Mouse (Mus musculus) liver, embryonic 15.5 days (tissue): Measurements from ENCODE around the gene Lor. TPM values are rescaled to one million over a fixed set of nuclear protein-coding genes. Genes with fewer than 3 reads are reported as not detected.

ENCODE experiments used
- ATAC-seq: fragments of 200-750 bp; cut with Nextera tagmentation; 2 replicates; pipeline ENCODE4 v1.8.0; 2017; ENCODE audit warnings: moderate number of reproducible peaks, mild to moderate bottlenecking, moderate library complexity; ENCODE audit not compliant: insufficient read depth
- H3K27ac ChIP-seq: fragments of 300-500 bp; sonication (generic); replicated peaks from 2 replicates; pipeline ENCODE4 v1.5.1; 2015; ENCODE audit warnings: mild to moderate bottlenecking, inconsistent platforms
- H3K27me3 ChIP-seq: fragments of 300-500 bp; sonication (generic); 2 replicates; pipeline ENCODE4 v1.6.1; 2015; ENCODE audit warnings: mild to moderate bottlenecking, inconsistent platforms
- H3K36me3 ChIP-seq: fragments of 300-500 bp; sonication (generic); replicated peaks from 2 replicates; pipeline ENCODE4 v1.6.1; 2015; ENCODE audit warnings: moderate library complexity, mild to moderate bottlenecking, inconsistent platforms
- H3K4me1 ChIP-seq: fragments of 300-500 bp; sonication (generic); replicated peaks from 2 replicates; pipeline ENCODE4 v1.6.1; 2015; ENCODE audit warnings: inconsistent platforms
- H3K4me2 ChIP-seq: fragments of 300-500 bp; sonication (generic); 2 replicates; pipeline ENCODE4 v1.6.1; 2015; ENCODE audit warnings: moderate library complexity, mild to moderate bottlenecking, inconsistent platforms
- H3K4me3 ChIP-seq: fragments of 300-500 bp; sonication (generic); replicated peaks from 2 replicates; pipeline ENCODE4 v1.5.1; 2015; ENCODE audit warnings: mild to moderate bottlenecking, inconsistent platforms
- H3K9ac ChIP-seq: fragments of 300-500 bp; sonication (generic); 2 replicates; pipeline ENCODE4 v1.6.1; 2015; ENCODE audit warnings: moderate library complexity, mild to moderate bottlenecking, inconsistent platforms
- H3K9me3 ChIP-seq: fragments of 300-500 bp; sonication (generic); replicated peaks from 2 replicates; pipeline ENCODE4 v1.6.1; 2016; ENCODE audit warnings: inconsistent platforms
- WGBS: fragments of 180-500 bp; shearing (Covaris S2); methylation state at CpG from one replicate; pipeline ENCODE4 v1.1.7; 2015; ENCODE audit warnings: mixed read lengths; ENCODE audit not compliant: insufficient replicate concordance; 5-methylcytosine and 5-hydroxymethylcytosine counted together
- polyA plus RNA-seq: library from polyadenylated mRNA; unstranded; fragments of >200 nt; fragmentation: Nextera tagmentation; extraction: Ambion mirVana; gene quantifications from 2 replicates; pipeline ENCODE4 v1.2.1, GENCODE M21; 2015

Gene Lor
- 0.39 TPM in 1 of 2 replicates, not detected in the other for polyA plus RNA-seq

DNA sequence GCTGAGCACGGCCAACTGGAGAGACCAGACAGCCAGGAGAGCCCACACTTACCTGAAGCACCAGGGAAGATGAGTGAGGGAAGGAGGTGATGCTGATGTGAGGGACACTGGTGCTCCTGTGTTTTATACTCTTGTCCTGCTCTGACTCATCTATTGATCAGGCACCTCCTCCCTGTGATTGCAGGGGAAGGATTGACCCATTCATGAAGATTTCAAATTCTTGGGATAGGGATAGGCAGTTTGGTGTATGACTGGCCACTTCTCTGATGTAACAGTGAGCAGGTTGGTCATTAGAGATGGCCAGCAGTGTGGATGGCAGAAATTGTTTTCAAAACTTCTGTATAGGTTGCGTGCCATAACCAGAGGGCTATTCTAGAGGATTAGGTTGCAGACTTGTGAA lies at the start of gene Lor:
Gene Lor (minus strand): TSS at position 101 of the 400 bp plus-strand sequence.
- H3K36me3 ChIP-seq: no peaks in the 10 kb centered on the region
- H3K9ac ChIP-seq: no peak within 1 kb of the TSS
- peaks cover 65% of the 10 kb centered on the region for H3K27me3 ChIP-seq
- H3K9me3 ChIP-seq: no peaks in the 10 kb centered on the region
- H3K4me3 ChIP-seq: no peak within 1 kb of the TSS
- no peaks in the 10 kb centered on the region for H3K4me1 ChIP-seq
- H3K4me2 ChIP-seq: no peak within 1 kb of the TSS
- 61% methylated on average over 2 of the region's 2 CpGs for WGBS
- H3K27ac ChIP-seq: no peak within 1 kb of the TSS
- ATAC-seq: no peak

DNA sequence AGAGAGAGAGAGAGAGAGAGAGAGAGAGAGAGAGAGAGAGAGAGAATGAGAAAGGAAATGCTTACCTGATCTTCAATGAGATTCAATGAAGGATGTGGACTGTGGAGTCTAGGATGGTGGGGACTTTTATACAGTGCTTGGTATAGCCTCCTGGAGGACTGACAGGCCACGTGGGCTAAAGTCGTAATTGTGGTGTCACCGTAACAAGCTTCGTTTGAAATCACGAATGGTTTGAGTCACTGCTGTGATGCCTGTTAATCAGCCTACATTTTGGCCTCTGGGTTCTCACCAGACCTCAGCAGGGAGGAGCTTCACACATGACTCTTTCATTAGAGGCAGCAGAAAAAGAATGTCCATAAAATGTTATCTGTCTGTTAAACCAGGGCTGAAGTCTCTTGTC lies 40.9 kb upstream of the Lor start, which contains the start of gene Prr9:
Gene Prr9 (minus strand): TSS at position 101 of the 400 bp plus-strand sequence.
- Histone ChIP-seq H3K27ac (no peak within 1 kb of the TSS), H3K27me3 (no peaks in the 10 kb centered on the region), H3K9me3 (no peaks in the 10 kb centered on the region), H3K36me3 (no peaks in the 10 kb centered on the region), H3K4me2 (no peak within 1 kb of the TSS), H3K9ac (no peak within 1 kb of the TSS), H3K4me1 (no peaks in the 10 kb centered on the region), H3K4me3 (no peak within 1 kb of the TSS)
- ATAC-seq: no peak
- 65% methylated on average over 5 of the region's 5 CpGs for WGBS

DNA sequence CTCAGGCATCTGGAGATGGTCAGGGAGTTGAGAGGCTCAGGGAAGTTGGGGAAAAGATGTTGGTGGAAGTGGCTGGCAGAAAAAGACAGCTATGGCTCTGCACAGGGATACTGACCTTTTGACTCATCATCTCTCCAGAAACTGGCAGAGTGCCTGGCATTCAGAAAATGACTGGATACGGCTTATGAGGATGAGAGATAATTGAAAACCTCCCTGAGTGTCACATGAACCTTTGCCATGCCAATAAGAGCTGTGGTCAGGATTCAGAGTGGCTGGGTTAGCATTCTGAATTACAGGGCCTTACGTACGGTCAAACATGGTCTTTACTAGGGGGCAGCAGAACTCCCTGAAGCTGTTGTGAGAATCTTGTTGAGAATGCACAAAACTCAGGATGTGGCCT lies 38.0 kb upstream of the Lor start:
- WGBS: 71% methylated on average over 3 of the region's 3 CpGs
- Histone ChIP-seq H3K4me3 (no peak overlapping the region), H3K27ac (no peak overlapping the region)

DNA sequence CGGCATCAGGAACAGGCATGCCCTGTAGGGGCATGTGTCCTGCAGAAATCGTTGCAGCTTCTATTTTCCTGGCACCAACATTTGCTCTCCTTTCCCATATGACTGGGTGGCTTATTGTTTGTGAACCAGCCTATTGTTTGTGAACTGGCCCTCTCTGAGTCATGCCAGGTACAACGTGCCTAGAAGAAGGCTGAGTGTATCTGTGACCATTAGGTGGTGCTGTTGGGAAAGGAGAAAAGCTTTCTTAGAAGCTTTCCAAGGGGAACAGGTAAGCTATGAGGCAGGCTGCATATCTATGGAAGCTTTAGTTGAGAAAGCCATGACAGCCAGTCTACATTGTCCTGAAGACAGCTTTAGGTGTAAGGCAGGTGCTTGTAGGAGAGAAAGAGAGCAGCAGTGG lies 35.0 kb upstream of the Lor start:
- no peak for ATAC-seq
- no peak overlapping the region for H3K4me2 ChIP-seq
- no peaks in the 10 kb centered on the region for H3K9me3 ChIP-seq
- no peak overlapping the region for H3K9ac ChIP-seq
- no peak overlapping the region for H3K4me3 ChIP-seq
- no peaks in the 10 kb centered on the region for H3K27me3 ChIP-seq
- 20% methylated on average over 3 of the region's 3 CpGs for WGBS
- H3K36me3 ChIP-seq: no peaks in the 10 kb centered on the region
- H3K27ac ChIP-seq: no peak overlapping the region
- no peaks in the 10 kb centered on the region for H3K4me1 ChIP-seq

More for the DNA sequence above, 38.0 kb upstream of the Lor start:
- Histone ChIP-seq H3K4me1 (no peaks in the 10 kb centered on the region), H3K27me3 (no peaks in the 10 kb centered on the region), H3K36me3 (no peaks in the 10 kb centered on the region), H3K9me3 (no peaks in the 10 kb centered on the region), H3K9ac (no peak overlapping the region), H3K4me2 (no peak overlapping the region)
- no peak for ATAC-seq

DNA sequence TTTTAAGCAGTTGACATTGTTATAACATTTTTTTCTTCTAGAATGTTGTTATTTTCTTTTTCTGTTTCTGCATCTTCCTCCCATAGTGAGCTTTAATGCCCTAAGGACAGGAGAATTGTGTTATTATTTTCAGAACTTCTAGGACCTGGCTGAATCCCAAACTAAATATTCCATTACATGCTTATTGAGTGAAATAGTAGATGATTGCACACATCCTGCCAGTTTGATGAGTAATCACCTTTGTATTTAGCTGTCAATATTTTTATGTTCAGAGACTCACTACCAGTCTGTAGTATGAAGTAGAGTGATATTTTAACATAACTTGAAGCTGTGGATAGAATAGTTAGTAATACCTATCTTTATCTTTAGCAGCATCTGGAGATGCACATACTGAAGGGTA lies 28.6 kb upstream of the Lor start:
- no peaks in the 10 kb centered on the region for H3K27me3 ChIP-seq
- no peak overlapping the region for H3K4me2 ChIP-seq
- no peak overlapping the region for H3K9ac ChIP-seq
- H3K4me1 ChIP-seq: no peaks in the 10 kb centered on the region
- no peak for ATAC-seq
- no peaks in the 10 kb centered on the region for H3K9me3 ChIP-seq
- no peaks in the 10 kb centered on the region for H3K36me3 ChIP-seq
- no peak overlapping the region for H3K4me3 ChIP-seq
- no peak overlapping the region for H3K27ac ChIP-seq

DNA sequence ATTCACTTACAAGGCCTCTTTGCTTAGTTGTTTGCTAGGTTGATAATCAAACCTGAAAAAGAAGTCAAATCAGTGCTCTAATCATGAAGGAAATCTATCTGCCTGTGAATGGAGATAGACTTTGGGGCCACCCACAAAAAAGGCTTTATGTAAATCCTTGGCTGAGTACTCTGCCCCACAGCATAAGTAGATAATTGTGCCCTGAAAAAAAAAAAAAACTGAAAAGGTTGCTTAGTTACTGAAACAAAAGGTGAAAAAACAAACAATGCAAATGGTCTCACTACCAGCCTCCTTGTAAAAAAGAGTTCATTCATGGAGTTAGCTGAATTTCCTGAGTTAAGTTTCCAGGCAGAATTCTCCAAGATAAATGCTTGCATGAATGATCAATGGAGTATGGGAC lies 27.8 kb upstream of the Lor start:
- Histone ChIP-seq H3K9ac (no peak overlapping the region), H3K36me3 (no peaks in the 10 kb centered on the region), H3K4me3 (no peak overlapping the region), H3K4me1 (no peaks in the 10 kb centered on the region), H3K9me3 (no peaks in the 10 kb centered on the region), H3K27ac (no peak overlapping the region), H3K4me2 (no peak overlapping the region), H3K27me3 (no peaks in the 10 kb centered on the region)
- no peak for ATAC-seq

DNA sequence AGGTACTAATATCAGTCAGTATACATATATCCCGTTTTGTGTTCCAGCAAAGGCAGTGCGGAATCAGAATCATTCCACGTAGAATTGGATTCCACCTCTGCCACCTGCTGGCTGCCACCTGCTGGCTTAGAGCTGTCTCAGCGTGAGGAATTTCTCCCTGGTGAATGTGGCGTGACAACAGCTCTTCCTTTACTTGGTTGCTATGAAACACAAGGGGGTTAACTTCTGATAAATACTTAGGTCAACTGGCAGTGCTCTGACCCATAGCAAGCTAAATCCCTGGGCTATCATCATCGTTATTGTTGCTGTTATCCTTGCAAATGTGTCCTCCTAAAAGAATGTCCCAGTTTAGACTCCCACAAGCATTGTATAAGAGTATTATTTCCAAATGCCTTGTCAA lies 23.6 kb upstream of the Lor start:
- no peaks in the 10 kb centered on the region for H3K9me3 ChIP-seq
- no peak overlapping the region for H3K4me2 ChIP-seq
- no peak for ATAC-seq
- no peaks in the 10 kb centered on the region for H3K27me3 ChIP-seq
- no peak overlapping the region for H3K27ac ChIP-seq
- 15% methylated on average over 6 of the region's 6 CpGs for WGBS
- H3K4me1 ChIP-seq: no peaks in the 10 kb centered on the region
- H3K9ac ChIP-seq: no peak overlapping the region
- no peaks in the 10 kb centered on the region for H3K36me3 ChIP-seq
- no peak overlapping the region for H3K4me3 ChIP-seq

DNA sequence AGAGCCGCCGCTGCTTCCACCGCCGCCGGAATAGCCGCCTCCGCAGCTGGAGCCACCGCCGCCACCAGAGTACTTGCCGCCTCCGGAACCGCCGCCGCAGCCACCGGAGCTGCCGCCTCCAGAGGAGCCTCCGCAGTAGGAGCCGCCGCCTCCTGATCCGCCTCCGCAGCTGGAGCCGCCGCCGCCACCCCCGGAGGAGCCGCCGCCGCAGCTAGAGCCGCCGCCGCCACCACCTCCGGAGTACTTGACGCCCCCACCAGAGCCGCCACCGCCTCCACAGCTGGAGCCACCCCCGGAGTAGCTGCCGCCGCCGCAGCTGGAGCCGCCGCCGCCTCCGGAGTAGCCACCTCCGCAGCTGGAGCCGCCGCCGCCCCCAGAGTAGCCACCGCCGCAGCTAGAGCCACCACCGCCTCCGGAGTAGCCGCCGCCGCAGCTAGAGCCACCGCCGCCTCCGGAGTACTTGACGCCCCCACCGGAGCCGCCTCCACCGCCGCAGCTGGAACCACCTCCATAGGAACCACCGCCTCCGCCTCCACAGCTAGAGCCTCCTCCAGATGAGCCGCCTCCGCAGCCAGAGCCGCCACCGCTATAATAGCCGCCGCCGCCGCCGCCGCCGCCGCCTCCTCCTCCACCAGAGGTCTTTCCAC lies 1.5 kb downstream of the Lor start:
- WGBS: under 1% methylated on average over 71 of the region's 76 CpGs
- peak overlapping the region; percentile 57 for H3K4me3 ChIP-seq
- no peak for ATAC-seq
- peak overlapping the region; percentile 75 for H3K4me2 ChIP-seq
- H3K9me3 ChIP-seq: no peaks in the 10 kb centered on the region
- no peak overlapping the region for H3K27ac ChIP-seq
- no peaks in the 10 kb centered on the region for H3K36me3 ChIP-seq
- no peak overlapping the region for H3K9ac ChIP-seq
- H3K27me3 ChIP-seq: peaks cover 68% of the 10 kb centered on the region
- no peaks in the 10 kb centered on the region for H3K4me1 ChIP-seq

DNA sequence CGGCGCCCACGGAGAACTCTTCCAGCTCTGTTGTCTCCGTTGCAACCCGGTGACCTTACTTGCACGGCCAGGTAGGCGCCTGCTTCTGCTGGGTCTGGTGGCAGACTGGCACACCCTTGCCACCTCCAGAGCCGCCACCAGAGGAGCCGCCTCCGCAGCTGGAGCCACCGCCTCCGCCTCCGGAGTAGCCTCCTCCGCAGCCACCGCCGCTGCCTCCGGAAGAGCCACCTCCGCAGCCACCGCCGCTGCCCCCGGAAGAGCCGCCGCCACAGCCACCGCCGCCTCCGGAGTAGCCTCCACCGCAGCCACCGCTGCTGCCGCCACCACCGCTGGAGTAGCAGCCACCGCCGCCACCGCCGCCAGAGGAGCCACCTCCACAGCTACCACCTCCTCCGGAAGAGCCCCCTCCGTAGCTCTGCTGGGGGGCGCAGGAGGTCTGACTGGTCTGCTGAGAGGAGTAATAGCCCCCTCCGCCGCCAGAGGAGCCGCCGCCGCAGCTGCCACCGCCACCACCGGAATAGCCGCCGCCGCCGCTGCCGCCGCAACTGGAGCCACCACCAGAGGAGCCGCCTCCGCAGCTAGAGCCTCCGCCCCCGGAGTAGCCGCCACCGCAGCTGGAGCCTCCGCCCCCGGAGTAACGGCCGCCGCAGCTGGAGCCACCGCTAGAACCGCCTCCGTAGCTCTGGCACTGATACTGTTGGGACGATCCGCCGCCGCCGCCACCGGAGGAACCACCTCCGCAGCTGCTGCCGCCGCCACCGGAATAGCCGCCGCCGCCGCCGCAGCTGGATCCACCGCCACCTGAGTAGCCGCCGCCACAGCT lies 2.3 kb downstream of the Lor start:
- H3K4me2 ChIP-seq: peak overlapping the region; percentile 75
- ATAC-seq: peak; percentile 28; the same call in 1 of the 2 replicates
- H3K36me3 ChIP-seq: no peaks in the 10 kb centered on the region
- H3K27ac ChIP-seq: no peak overlapping the region
- H3K9ac ChIP-seq: no peak overlapping the region
- peaks cover 68% of the 10 kb centered on the region for H3K27me3 ChIP-seq
- no peaks in the 10 kb centered on the region for H3K9me3 ChIP-seq
- no peaks in the 10 kb centered on the region for H3K4me1 ChIP-seq
- WGBS: under 1% methylated on average over 75 of the region's 82 CpGs
- peak overlapping the region; percentile 57 for H3K4me3 ChIP-seq

DNA sequence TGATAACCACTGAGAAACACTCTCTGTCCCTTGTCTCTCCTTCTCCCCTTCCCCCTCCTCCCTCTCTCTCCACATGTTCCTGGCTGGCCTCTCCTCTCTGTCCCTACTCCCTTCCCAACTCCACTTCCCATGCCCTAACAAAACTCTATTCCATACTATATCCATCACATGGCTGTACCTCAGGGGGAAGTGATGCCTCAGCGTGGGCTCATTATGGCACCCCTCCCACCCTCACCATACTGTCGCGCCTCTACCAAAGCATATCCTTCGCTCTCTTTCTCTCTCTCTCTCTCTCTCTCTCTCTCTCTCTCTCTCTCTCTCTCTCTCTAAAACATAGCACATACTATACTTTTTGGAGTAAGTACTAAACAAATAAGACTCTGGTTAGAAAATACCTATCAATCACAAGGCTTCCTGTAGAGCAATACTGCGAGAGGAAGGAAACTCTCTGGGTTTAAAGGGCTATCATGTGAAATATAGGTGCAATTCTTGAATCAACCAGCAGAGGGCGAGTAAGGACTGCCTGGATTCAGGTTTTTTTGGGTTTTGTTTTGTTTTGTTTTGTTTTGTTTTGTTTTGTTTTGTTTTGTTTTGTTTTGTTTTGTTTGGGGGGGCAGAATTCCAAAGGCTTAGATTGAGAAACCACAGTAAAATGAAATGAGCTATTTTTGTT lies 32.4 kb downstream of the Lor start:
- no peaks in the 10 kb centered on the region for H3K9me3 ChIP-seq
- no peaks in the 10 kb centered on the region for H3K36me3 ChIP-seq
- no peak overlapping the region for H3K27ac ChIP-seq
- H3K4me2 ChIP-seq: no peak overlapping the region
- H3K4me3 ChIP-seq: no peak overlapping the region
- H3K9ac ChIP-seq: no peak overlapping the region
- no peaks in the 10 kb centered on the region for H3K27me3 ChIP-seq
- no peak for ATAC-seq
- WGBS: 44% methylated on average over 6 of the region's 6 CpGs
- no peaks in the 10 kb centered on the region for H3K4me1 ChIP-seq

DNA sequence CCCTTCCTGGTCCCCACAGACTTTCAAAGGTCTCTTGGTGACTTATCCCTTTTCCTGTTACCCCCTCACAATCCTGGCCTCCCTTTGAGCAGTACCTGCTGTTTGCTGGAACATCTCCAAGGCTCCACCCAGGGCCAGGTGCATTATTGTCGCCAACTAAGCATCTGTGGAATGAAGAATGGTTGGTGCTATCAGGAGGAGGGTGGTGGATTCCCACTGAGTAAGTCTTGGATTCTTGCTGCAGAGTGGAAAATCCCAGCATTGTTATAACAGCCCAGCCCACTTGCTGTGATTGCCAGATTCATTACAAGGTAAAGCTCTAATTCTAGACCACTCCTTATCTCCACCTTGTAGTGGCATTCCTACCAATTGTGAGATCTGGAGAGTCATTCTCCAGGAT lies 49.0 kb downstream of the Lor start:
- ATAC-seq: no peak
- Histone ChIP-seq H3K9me3 (no peaks in the 10 kb centered on the region), H3K4me3 (no peak overlapping the region), H3K4me1 (no peaks in the 10 kb centered on the region), H3K27me3 (no peaks in the 10 kb centered on the region), H3K4me2 (no peak overlapping the region), H3K27ac (no peak overlapping the region), H3K9ac (no peak overlapping the region), H3K36me3 (no peaks in the 10 kb centered on the region)
- WGBS: 41% methylated on average over 1 of the region's 1 CpGs
